Mouse (Mus musculus): ENCODE results near the gene Lrrc4.

The Lrrc4 gene

DNA sequence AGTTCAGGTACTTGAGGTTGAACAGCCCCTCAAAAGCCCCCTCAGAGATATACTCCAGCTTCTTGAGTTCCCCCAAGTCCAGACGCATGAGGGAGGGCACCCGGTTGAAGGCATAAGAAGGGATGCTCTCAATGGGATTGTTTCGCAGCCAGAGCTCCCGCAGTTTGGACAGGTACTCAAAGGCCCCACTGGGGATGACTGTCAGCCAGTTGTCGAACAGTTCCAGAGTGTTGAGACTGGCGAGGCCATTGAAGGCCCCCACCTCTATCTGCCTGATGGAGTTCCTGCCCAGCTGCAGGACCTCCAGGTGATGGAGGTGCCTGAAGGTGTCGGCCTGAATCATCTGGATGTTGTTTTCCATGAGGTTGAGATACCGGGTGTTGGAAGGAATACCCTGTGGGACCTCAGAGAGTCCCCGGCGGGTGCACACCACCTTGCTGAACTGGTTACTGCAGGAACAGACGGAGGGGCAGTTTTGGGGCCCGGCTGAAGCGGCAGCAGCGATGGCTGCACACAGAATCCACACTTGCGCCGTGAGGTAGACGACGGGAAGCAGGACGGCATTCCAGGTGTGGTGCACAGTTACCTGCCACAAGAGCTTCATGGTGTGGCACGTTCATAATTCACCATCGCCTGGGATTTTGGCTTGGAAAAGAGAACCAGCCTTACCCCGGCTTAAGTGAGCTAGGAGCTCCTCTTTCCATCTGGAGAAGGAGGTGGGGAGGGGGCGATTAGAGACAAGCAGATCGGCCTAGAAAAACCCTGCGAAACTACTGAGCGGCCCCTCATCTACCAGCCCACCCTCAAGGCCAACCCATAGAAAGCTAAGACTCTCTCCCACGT is at the start of gene Lrrc4:
TSS of gene Lrrc4 (minus strand) at position 737 of the 843 bp plus-strand sequence.
- DNase-seq (ENCODE audit: extremely low read depth, low read depth, low spot score), result no peak

DNA sequence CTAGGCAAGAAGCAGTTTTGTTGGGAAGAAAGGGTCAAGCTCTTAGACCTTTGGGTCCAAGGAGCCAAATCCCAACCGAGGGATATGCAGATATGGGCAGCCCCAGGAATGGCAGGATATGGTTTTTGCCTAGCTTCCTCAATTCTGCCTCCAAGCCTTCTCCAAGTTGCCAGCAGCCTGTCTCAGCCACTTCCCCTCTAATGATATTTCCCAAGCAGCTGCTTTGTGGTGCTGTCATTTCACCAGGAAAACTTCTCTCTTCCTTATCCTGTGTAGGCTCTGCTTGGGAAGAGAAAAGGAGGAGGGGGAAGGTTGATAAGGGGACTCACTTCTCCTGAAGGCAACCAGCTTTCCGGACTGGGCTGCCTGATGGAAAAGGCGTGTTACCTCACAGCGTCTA is 49.4 kb upstream of the Lrrc4 start:
- no peak for DNase-seq (ENCODE audit: extremely low read depth, low read depth, low spot score)

DNA sequence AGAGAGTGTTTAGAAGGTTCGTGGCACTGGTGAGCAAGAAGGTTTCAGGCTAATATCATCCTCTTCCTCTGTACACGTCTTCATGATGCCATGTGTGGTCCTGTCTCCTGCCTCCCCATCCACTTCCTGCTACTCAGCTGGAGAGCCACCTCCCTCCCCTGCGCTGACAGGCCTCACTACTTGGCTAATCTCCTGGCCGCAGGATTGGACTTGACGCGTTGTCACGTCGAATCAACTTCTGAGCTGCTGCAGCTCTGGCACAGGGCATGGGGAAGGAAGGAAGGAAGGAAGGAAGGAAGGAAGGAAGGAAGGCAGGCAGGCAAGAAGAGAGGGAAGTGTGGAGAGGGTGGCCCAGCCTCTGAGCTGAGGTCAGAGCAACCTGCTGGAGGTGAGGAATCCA is 47.8 kb upstream of the Lrrc4 start:
- DNase-seq (ENCODE audit: extremely low read depth, low read depth, low spot score), result no peak

DNA sequence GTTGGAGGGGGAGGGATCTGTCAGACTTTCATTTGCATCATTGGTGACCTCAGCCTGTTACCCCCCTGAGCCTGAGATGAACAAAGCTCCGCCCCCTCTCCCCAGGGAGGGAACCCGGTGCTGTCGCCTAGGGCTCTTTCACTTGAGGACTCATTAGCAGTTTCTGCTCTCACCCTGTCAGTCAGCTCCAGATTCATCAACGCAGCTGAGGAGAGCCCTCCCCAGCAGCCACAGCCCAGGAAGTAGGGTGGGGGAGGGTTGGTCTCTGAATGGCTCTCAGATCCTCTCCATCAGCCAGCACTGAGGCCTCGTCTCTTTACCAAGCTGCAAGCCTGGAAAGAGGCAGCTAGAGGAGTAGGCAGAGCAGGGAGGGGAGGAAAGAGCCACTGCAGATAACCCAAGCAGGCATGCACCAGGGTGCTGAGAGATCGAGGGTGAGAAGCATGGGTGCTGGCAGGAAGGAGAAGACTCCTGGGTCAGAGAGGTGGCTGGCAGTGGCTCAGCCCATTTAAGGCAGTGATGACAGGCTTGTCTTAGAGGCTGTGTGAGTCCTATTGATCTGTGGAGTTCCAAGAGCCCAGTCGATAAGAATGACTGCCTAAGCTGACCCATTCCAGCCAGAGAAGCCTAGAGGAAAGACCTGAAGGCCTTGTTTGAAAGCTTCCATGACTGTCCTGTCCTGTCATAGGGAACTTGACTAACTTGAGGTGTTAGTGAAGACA is 46.6 kb upstream of the Lrrc4 start:
- DNase-seq (ENCODE audit: extremely low read depth, low read depth, low spot score), result no peak

DNA sequence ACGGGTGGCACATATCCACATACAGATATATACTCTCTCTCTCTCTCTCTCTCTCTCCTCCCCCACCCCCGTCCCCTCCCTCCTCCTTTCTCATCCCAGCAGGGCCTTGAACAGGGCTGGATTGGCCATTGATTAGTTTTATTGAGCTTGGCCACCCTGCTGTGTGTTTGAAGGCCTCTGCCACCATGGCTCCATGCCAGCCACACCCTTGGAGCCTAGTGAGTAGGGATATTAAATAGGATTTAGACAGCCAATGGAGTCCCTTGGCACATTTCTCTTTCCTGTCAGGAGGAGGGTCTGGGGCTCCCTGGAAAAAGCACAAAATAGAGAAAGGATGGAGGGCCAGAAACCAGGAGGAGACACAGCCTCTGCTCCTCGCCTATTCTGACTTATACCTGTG is 44.9 kb upstream of the Lrrc4 start:
- DNase-seq (ENCODE audit: extremely low read depth, low read depth, low spot score), result no peak

DNA sequence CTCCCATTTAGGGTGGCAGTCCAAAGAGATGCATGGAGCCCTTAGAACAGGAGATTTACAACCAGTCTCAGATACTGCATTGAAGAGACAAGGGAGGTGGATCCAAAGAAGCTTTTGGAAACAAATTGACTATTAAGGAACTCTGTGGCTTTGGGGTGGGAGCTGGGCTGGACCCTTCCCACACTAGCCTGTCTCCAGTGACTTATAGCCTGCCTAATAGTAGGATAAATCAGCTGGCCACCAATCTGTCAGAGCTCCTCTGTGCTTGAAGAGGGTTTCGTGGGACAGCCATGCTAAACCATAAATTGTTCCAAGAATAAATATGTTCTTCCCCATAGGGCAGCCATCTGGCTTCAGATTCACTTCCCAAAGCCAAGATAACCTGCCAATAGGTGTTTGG is 43.8 kb upstream of the Lrrc4 start:
- DNase-seq (ENCODE audit: extremely low read depth, low read depth, low spot score), result no peak

DNA sequence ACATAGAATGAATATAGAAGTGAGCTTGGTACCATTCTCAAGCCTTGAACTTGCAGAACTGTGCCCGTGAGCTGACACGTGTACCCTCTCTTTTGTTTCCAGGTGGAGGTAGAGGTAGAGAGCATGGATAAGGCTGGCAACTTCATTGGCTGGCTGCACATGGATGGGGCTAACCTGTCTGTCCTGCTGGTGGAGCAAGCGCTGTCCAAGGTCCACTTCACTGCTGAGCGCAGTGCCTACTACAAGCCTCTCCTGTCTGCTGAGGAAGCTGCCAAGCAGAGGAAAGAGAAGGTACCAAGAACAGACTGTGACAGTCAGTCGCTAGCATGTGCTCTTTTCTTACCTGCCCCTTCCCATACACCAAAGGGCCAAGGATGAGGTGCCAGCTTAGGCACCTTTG is 43.2 kb upstream of the Lrrc4 start:
- no peak for DNase-seq (ENCODE audit: extremely low read depth, low read depth, low spot score)

DNA sequence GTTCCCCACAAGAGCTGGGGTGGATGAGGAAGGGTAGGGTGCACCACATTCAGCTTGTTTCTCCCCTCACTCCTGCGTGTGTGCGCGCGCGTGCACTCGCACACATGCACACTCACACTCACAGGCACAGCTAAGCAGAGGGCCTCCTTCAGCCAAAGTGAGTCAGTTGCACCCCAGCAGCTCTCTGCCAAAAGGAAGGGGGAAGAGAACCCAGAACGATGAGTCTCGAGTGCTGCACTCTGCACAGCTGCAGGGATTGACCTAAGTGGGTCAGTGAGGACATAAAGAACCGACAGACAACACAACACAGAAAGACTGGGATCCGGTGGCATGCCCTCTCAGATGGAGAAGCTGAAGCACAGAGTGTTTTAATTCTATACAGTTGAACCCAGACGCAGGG is 42.5 kb upstream of the Lrrc4 start:
- DNase-seq (ENCODE audit: extremely low read depth, low read depth, low spot score), result no peak

DNA sequence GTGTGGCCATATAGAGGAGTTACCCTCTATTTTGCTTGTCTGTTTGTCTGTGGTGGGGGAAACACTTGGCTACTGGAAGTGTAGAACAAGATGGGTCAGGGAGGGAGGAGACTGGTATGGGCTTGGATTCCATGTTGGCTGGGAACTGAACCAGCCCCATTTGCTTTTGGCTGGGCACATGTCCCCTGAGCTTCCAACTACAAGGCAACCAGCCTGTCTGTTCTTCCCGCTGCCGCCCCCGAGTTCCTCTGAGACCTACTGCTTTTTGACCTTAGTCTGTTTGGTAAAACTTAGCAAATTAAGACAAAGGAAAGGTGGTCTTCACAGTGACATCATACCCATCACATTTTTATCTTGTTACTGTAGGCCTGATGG is 40.9 kb upstream of the Lrrc4 start:
- no peak for DNase-seq (ENCODE audit: extremely low read depth, low read depth, low spot score)

DNA sequence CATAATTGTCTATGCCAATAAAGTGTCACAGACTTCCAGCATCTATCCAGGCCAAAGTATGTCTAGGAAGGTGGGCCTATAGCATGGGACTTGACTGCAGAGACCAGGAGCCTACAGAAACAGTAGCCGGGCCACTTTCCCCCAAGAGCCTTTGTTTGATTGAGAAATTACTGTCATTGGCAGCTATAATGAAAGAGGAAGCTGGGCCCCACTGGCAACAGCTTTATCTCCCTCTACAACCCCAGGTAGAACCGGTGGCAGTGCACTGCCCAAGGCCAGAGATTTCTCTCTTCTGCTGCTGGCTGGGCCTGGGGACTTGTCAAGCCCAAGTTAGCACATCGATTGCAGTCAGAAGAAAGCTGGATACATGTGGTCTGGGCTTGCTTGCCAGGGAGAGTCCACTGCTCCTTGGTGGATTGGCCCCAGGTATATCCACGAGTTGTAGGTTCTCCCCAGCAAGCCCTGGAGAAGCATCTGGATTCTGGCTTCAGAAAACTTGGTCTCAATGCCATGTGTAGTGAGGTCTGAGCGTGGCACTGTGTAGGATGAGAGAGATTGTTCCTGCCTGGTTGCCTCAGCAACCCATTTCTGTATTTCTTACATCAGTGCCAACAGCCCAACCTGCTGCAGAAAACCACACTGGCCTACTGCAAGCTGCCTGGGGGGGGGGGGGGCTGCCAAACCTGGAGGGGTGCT is 40.3 kb upstream of the Lrrc4 start:
- DNase-seq (ENCODE audit: extremely low read depth, low read depth, low spot score), result no peak

DNA sequence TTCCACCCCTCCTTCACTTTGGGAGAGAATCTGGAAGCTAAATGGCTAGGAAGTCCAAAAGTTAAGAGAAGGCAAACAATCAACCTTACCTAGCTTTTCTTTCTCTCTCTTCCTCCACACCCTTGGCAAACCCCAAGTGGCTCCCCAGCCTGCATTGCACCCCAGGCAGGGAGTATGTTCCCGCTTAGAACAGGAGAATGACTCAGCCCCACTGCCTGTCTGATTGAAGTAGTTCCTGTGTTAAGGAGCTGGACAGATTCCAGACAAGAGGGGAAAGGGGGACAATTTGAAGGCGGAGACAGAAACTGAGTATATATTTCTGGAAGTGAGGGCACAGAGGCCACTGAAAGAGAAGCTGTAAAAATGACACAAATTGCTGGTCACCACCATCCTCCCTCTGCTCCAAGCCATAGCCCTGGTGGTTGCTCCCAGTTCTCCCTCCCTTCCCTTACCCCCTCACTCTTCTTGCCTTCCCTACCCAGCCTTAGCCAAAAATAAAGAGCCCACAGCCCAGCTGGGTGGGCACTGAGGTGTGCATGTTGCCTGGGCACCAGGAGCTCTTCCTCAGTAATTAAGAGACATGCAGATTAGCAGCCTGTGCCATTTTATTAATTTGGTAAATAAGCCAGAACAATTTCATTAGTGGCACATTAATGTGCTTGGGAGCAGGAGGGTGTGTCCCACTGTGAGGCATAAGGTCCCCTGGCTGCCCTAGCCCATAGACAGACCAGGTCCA is 36.1 kb upstream of the Lrrc4 start:
- no peak for DNase-seq (ENCODE audit: extremely low read depth, low read depth, low spot score)

DNA sequence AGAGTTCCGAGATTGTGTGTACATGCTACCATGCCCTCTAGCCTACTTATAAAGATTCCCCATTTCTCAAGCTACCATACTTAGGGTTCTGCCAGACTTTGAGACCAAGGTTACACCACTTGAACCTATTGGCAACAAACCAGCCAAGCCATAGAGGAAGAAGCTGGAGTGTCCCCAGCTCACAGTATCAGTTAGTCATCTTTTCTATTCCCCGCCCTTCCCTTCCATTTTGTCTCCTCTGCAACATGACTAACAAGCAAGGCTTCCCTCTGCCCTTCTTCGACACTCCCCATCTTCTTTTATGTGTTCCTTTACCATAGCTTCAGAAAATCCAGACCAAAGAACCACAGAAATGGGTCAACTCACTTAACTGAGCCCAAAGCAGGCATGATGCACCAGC is 34.7 kb upstream of the Lrrc4 start:
- no peak for DNase-seq (ENCODE audit: extremely low read depth, low read depth, low spot score)

DNA sequence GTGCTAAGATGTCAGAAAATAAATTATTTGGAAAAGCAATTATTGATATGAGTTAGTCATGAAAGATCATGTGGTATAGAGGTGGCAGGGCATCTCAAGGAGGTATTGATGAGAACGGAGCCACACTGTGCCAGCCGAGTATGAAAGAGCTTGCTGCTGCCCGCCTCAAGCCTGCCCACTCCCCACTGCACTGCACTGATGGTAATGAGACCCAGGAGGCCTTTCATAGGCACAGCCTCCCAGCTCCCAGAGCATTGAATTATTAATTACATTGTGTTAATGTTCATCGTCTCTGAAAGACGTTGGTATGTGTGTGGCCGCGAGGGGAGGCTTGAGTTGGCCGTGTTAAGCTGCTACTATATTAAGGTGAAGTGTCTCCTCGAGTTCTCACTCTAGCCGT is 33.6 kb upstream of the Lrrc4 start:
- no peak for DNase-seq (ENCODE audit: extremely low read depth, low read depth, low spot score)

DNA sequence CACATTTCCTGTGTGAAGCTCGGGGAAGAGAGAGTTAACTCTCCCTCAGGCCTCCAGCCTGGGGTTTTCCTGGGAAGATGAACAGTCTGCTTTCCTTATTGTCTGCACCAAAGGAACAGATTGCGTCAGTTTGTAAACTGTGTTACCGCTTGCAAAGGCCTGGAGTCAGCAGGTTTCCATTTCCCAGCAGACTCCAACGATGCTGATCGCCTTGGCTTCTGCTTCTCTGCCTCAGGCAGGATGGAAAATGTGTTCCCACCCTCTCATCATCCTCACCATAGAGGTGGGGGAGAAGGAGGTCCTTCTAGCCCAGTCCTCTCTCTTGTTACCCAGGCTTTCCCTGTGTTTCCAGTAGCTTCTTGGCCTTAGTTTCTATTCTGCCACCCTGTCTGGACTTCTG is 33.1 kb upstream of the Lrrc4 start:
- no peak for DNase-seq (ENCODE audit: extremely low read depth, low read depth, low spot score)

DNA sequence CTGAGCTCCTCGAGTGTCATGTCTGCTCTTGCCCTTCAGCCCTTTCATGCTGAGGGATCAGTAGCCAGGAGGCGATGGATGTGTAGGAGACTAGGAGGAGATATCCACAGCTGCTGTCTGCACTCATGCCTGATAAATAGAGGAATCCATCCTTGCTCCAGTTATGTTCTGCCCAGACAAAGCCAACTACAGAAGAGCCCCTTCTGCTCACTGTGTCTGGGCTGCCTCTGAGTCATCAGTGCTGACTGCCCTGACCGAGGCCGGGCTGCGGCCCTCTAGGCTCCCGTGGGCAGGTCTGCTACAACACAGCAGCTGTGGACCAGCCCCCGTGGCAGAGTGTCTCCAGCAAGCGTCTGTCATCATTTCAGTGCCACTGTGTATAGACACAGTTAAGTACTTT is 30.8 kb upstream of the Lrrc4 start:
- no peak for DNase-seq (ENCODE audit: extremely low read depth, low read depth, low spot score)

DNA sequence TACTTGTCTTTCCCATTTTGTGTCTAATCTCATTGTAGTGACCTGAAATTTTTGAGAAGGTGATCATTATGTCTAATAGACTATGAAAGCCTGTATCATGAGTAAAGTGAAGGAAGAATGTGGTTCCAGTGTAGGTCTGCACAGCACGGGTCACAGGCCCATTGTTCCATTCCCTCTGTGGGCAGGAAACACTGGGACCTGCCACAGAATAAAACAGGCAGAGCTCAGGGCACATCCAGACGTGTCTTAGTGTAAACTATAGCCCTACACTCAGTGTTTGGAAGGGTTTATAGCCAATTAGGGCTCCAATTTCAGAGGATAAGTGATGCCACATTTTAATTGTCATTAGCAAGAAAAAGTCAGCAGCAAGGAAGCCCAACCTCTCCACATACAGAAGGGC is 29.4 kb upstream of the Lrrc4 start:
- DNase-seq (ENCODE audit: extremely low read depth, low read depth, low spot score), result no peak

DNA sequence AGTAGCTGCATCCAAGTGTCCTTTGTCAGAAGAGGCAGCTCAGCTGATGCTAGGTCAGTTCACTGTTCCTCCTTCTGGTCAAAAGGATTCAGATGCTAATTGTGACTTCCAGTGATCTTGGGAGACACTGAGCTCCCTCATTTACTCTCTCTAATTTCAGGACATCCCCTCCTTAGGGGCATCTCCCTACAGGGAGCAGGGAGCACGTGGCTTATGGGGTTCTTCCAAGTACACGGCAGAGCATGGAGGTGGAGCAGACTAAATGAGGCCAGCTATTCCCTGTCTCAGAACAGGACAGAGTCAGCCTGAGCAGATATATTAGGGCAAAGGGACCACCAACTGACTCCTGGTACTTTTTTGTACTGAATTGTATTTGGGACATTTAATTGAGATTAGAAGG is 28.9 kb upstream of the Lrrc4 start:
- DNase-seq (ENCODE audit: extremely low read depth, low read depth, low spot score), result no peak

DNA sequence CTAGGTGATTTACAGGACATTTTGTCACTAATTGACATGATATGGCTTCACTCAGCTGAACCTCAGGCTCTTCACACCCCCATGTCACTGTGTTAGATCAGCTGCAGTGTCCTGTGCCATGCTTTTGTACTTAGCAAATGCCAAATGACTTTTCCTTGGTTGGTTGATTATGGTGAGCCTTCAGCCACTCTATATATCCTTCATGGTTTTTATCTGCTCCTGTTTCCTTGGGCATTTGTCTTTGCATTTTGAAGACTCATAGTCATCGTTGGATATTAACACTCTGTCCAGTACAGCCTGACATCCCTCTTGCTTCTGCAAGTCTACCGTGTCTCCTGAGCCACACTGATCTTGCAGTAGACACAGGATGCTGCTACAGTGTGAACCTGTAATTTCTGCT is 27.5 kb upstream of the Lrrc4 start:
- DNase-seq (ENCODE audit: extremely low read depth, low read depth, low spot score), result no peak

DNA sequence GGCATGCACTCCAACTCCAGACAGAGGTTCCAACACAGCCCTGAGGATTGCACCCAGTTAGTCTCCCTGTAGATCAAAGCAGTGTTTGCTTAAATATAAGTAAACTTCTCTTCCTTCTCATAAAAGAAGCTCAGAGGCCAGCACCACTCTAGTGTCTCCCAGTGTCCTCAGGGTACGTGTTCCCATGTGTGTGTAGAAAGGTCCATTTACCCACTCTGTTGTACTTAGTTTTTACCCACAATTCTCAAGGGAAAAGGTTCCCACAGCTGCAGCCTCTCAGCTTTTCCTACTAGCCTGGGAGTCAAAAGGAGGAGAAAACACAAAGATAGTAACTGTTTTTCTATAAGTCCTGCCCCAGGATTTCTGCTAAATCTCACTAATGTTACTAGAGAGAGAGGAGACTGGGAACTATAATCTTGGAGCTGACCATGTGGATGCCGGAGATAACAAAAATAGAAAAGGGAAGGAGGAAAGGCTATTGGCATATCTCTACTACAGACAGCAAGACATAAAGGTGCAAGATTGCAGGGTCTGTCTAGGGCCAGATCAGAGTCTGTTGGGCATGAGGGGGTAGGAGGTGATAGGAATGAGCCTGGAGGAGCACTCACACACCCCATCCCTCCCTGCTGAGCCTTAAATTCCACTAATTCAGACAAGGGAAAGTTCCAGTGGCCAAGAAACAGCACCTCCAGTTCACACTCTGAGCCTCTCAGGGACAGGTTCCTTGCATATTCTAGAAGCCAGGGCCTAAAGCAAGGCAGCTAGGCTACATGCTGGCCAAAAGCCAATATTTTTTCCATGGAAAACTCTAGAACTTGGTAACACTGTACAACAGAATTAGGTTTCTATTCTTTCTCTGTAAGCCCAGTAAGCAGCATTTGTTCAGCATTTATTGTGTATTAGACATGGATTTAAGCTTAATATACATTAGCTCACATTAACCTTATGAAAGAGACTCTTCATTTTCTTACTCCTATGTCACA is 25.9 kb upstream of the Lrrc4 start:
- no peak for DNase-seq (ENCODE audit: extremely low read depth, low read depth, low spot score)

DNA sequence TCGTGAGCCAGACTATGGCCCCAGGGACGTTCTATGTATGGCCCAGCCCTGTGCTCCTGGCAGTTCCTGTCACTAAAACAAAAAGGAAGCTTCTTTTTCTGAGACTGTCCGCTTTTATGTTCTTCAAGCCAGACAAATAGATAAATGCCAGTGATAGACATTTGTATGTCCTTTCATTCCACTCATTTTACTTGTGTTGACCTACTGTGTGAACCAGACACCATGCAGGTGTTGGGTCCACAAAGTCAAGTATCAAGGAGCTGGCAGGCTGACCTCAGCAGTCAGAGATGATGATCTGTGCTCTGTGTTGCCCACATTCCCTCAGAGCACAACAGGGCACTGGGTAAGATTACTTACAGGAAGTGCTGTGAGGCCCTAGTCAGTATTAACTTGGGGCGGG is 25.2 kb upstream of the Lrrc4 start:
- no peak for DNase-seq (ENCODE audit: extremely low read depth, low read depth, low spot score)
